Mouse (Mus musculus) limb, embryonic 11.5 days (tissue): ENCODE data around the gene Ccdc42. TPM values are rescaled to one million over a fixed set of nuclear protein-coding genes. Genes with fewer than 3 reads are reported as not detected.

Experiments used
- ATAC-seq: fragments of 200-750 bp; cut with Nextera tagmentation; 2 replicates; pipeline ENCODE4 v1.8.0; 2017; ENCODE audit warnings: low read depth; ENCODE audit not compliant: insufficient number of reproducible peaks, low FRiP score, low TSS enrichment
- DNase-seq: peaks from one replicate; pipeline ENCODE4 v3.0.0-alpha.2; 2015; ENCODE audit warnings: low spot score
- H3K27ac ChIP-seq: fragments of 300-500 bp; sonication (generic); replicated peaks from 2 replicates; pipeline ENCODE4 v1.5.1; 2014; ENCODE audit warnings: low read depth, mild to moderate bottlenecking, low read length
- H3K27me3 ChIP-seq: fragments of 300-500 bp; sonication (generic); 2 replicates; pipeline ENCODE4 v1.6.1; 2014; ENCODE audit warnings: mild to moderate bottlenecking, low read length, mixed read lengths; ENCODE audit not compliant: control insufficient read depth, insufficient read depth
- H3K36me3 ChIP-seq: fragments of 300-500 bp; sonication (generic); 2 replicates; pipeline ENCODE4 v1.6.1; 2014; ENCODE audit warnings: mild to moderate bottlenecking, low read length, moderate library complexity, mixed read lengths; ENCODE audit not compliant: control insufficient read depth, insufficient read depth
- H3K4me1 ChIP-seq: fragments of 300-500 bp; sonication (generic); 2 replicates; pipeline ENCODE4 v1.6.1; 2014; ENCODE audit warnings: low read length, mixed read lengths; ENCODE audit not compliant: control insufficient read depth, insufficient read depth
- H3K4me2 ChIP-seq: fragments of 300-500 bp; sonication (generic); 2 replicates; pipeline ENCODE4 v1.6.1; 2014; ENCODE audit warnings: low read depth, mild to moderate bottlenecking, moderate library complexity; ENCODE audit not compliant: severe bottlenecking
- H3K4me3 ChIP-seq: fragments of 300-500 bp; sonication (generic); 2 replicates; pipeline ENCODE4 v1.5.1; 2014; ENCODE audit warnings: low read depth, low read length
- H3K9ac ChIP-seq: fragments of 300-500 bp; sonication (generic); 2 replicates; pipeline ENCODE4 v1.6.1; 2014; ENCODE audit warnings: mild to moderate bottlenecking, low read length
- H3K9me3 ChIP-seq: fragments of 300-500 bp; sonication (generic); 2 replicates; pipeline ENCODE4 v1.6.1; 2016; ENCODE audit warnings: low read length; ENCODE audit not compliant: control insufficient read depth
- WGBS: fragments of 180-500 bp; shearing (Covaris S2); extraction: QIAGEN DNeasy Blood & Tissue Kit; methylation state at CpG from one replicate; pipeline ENCODE4 v1.1.7; 2014; 5-methylcytosine and 5-hydroxymethylcytosine counted together
- polyA plus RNA-seq: library from polyadenylated mRNA; unstranded; fragments of >200 nt; fragmentation: Nextera tagmentation; extraction: Ambion mirVana; gene quantifications from 2 replicates; pipeline ENCODE4 v1.2.1, GENCODE M21; 2014

Ccdc42 gene
- polyA plus RNA-seq = 1.0 and 1.4 TPM in 2 replicates

DNA sequence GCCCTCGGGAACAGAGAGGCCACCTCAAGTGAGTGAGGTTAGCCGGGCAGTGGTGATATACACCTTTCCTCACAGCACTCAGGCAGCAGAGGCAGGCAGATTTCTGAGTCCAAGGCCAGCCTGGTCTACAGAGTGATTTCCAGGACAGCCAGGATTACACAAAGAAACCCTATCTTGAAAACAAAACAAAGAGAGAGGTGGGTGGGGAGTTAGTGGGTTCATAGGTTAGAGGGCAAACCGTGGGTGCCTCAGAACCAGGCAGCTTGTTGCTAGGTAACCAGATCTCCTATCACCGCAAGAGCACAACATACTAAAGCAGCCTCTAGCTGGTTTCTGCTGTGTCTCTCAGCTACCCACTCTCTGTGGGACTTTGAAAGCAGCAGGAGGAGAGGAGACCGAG lies at the start of gene Ccdc42:
TSS of gene Ccdc42 (plus strand) at position 301 of the 400 bp plus-strand sequence.
- H3K4me1 ChIP-seq = peaks cover 4% of the 10 kb centered on the region; the same call in 1 of the 2 replicates
- DNase-seq = no peak
- 77% methylated on average over 5 of the region's 5 CpGs for WGBS
- no peak for ATAC-seq
- H3K4me2 ChIP-seq = no peak within 1 kb of the TSS
- no peaks in the 10 kb centered on the region for H3K36me3 ChIP-seq
- no peaks in the 10 kb centered on the region for H3K9me3 ChIP-seq
- H3K27me3 ChIP-seq = no peaks in the 10 kb centered on the region
- no peak within 1 kb of the TSS for H3K27ac ChIP-seq
- no peak within 1 kb of the TSS for H3K9ac ChIP-seq
- no peak within 1 kb of the TSS for H3K4me3 ChIP-seq

GRCm38 (mm10) chr11:68539621-68540020 lies 47.2 kb upstream of the Ccdc42 start:
- ATAC-seq (no peak), DNase-seq (no peak)
- no peak overlapping the region for H3K9ac ChIP-seq
- H3K4me1 ChIP-seq = peaks cover 3% of the 10 kb centered on the region; the same call in 1 of the 2 replicates
- 63% methylated on average over 5 of the region's 5 CpGs for WGBS
- no peak overlapping the region for H3K27ac ChIP-seq
- H3K4me3 ChIP-seq = no peak overlapping the region
- H3K36me3 ChIP-seq = no peaks in the 10 kb centered on the region
- no peaks in the 10 kb centered on the region for H3K27me3 ChIP-seq
- H3K4me2 ChIP-seq = no peak overlapping the region
- H3K9me3 ChIP-seq = no peaks in the 10 kb centered on the region

GRCm38 (mm10) chr11:68544554-68544953 lies 42.3 kb upstream of the Ccdc42 start:
- 5% methylated on average over 8 of the region's 8 CpGs for WGBS

GRCm38 (mm10) chr11:68545172-68545571 lies 41.6 kb upstream of the Ccdc42 start:
- Histone ChIP-seq H3K27me3 (no peaks in the 10 kb centered on the region), H3K9ac (no peak overlapping the region), H3K9me3 (no peaks in the 10 kb centered on the region), H3K4me2 (no peak overlapping the region), H3K4me3 (no peak overlapping the region), H3K36me3 (no peaks in the 10 kb centered on the region), H3K27ac (no peak overlapping the region), H3K4me1 (peaks cover 6% of the 10 kb centered on the region; the same call in 1 of the 2 replicates)
- WGBS = 66% methylated on average over 7 of the region's 7 CpGs
- DNase-seq (no peak), ATAC-seq (no peak)

More at GRCm38 (mm10) chr11:68544554-68544953, 42.3 kb upstream of the Ccdc42 start:
- Histone ChIP-seq H3K4me2 (0 out of 2 replicates have a peak overlapping the region, but pooled peaks have one; percentile 4), H3K27ac (no peak overlapping the region), H3K9me3 (no peaks in the 10 kb centered on the region), H3K9ac (no peak overlapping the region), H3K36me3 (no peaks in the 10 kb centered on the region), H3K27me3 (no peaks in the 10 kb centered on the region), H3K4me3 (no peak overlapping the region), H3K4me1 (peaks cover 6% of the 10 kb centered on the region; the same call in 1 of the 2 replicates)
- peak; percentile 68 for DNase-seq
- ATAC-seq = no peak

GRCm38 (mm10) chr11:68545682-68546222 lies 41.1 kb upstream of the Ccdc42 start:
- Histone ChIP-seq H3K9ac (no peak overlapping the region), H3K36me3 (no peaks in the 10 kb centered on the region), H3K4me1 (peaks cover 6% of the 10 kb centered on the region; the same call in 1 of the 2 replicates), H3K4me3 (no peak overlapping the region), H3K4me2 (no peak overlapping the region), H3K27me3 (no peaks in the 10 kb centered on the region), H3K9me3 (no peaks in the 10 kb centered on the region), H3K27ac (no peak overlapping the region)
- 71% methylated on average over 8 of the region's 8 CpGs for WGBS
- no peak for ATAC-seq
- no peak for DNase-seq

DNA sequence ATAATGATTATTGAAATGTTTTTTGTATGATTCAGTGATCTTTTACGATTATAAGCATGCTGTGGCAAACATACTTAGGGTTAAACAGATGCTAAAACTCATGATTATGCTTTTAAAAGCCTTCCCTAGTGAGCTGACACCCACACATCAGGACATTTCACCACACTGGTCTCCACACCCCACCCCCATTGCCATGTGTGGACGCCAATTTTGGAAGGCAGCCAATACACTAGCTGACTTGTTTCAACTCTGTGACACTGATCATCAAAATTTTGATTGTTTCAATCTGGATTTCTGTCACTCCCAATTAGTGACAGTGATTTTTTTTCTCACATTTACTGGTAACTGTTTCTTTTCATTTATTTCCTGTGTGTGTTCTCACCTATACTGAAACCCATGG lies 39.3 kb upstream of the Ccdc42 start:
- DNase-seq (no peak), ATAC-seq (no peak)
- Histone ChIP-seq H3K36me3 (no peaks in the 10 kb centered on the region), H3K9me3 (no peaks in the 10 kb centered on the region), H3K4me2 (no peak overlapping the region), H3K27me3 (no peaks in the 10 kb centered on the region), H3K4me3 (no peak overlapping the region), H3K27ac (no peak overlapping the region), H3K4me1 (peaks cover 6% of the 10 kb centered on the region; the same call in 1 of the 2 replicates), H3K9ac (no peak overlapping the region)
- 69% methylated on average over 2 of the region's 2 CpGs for WGBS

DNA sequence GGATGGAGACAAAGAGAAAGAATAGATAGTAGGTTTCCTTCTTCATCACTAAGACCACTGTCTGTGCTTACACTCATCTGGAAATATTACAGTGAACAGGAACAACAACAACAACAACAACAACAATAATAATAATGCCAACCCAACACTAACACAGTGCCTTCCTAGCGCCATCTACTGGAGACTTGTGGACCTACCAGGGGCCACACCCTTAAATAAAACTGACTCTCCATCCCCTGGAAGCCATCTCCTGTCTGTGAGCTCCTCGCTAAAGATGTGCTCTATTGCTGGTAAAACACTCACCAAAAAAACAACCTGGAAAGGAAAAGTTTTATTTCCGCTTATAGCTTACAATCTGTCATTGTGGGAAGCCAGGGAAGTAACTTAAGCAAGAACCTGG lies 37.2 kb upstream of the Ccdc42 start:
- Histone ChIP-seq H3K9me3 (no peaks in the 10 kb centered on the region), H3K4me1 (peaks cover 4% of the 10 kb centered on the region; the same call in 1 of the 2 replicates), H3K4me3 (no peak overlapping the region), H3K27me3 (no peaks in the 10 kb centered on the region), H3K9ac (no peak overlapping the region), H3K36me3 (no peaks in the 10 kb centered on the region), H3K27ac (no peak overlapping the region), H3K4me2 (no peak overlapping the region)
- 46% methylated on average over 3 of the region's 3 CpGs for WGBS
- no peak for DNase-seq
- no peak for ATAC-seq

DNA sequence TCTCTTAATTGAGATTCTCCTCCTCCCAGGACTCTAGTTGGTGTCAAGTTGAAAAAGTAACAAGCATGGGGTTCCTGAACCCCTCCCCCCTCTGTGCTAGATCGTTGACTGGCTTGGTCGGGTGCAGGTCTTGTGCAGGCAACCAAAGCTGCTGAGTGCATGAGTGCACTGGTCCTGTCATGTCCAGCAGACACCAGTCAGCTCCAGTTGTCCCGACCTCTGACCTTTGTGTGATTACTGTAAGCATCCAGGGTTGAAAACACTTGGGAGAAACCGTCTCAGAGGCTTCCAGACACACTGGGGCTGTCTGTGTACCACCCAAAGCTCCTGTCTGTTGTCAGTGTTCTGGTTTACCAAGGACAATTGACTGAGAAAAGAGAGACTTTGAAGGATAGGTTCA lies 36.5 kb upstream of the Ccdc42 start:
- Histone ChIP-seq H3K4me1 (no peaks in the 10 kb centered on the region), H3K9ac (no peak overlapping the region), H3K36me3 (no peaks in the 10 kb centered on the region), H3K27ac (no peak overlapping the region), H3K4me2 (no peak overlapping the region), H3K4me3 (no peak overlapping the region), H3K9me3 (no peaks in the 10 kb centered on the region), H3K27me3 (peaks cover under 1% of the 10 kb centered on the region; the same call in 1 of the 2 replicates)
- DNase-seq (no peak), ATAC-seq (no peak)
- WGBS = 54% methylated on average over 4 of the region's 4 CpGs
